Mouse (Mus musculus): ENCODE data around the gene Mettl8. TPM values are rescaled to one million over a fixed set of nuclear protein-coding genes. Genes with fewer than 3 reads are reported as not detected.

Mettl8 gene
- polyA plus RNA-seq, 1 experiment from 2014 or later = 20.4 TPM

GRCm38 (mm10) chr2:71048896-71049295 lies 6.5 kb downstream of the Mettl8 start:
- ATAC-seq (ENCODE audit: insufficient number of reproducible peaks, low FRiP score, low TSS enrichment, low read depth) = no peak
- DNase-seq (ENCODE audit: low spot score) = no peak
- Histone ChIP-seq H3K9ac (ENCODE audit: low read length) (no peak overlapping the region), H3K36me3 (ENCODE audit: control insufficient read depth, insufficient read depth, low read length) (no peaks in the 10 kb centered on the region), H3K4me1 (ENCODE audit: control insufficient read depth, insufficient read depth, low read length) (no peaks in the 10 kb centered on the region), H3K4me2 (ENCODE audit: low read depth, severe bottlenecking) (no peak overlapping the region), H3K4me3 (ENCODE audit: low read depth, low read length) (no peak overlapping the region), H3K27me3 (ENCODE audit: control insufficient read depth, insufficient read depth, low read length) (no peaks in the 10 kb centered on the region), H3K27ac (replicated peaks; ENCODE audit: low read depth, low read length) (no peak overlapping the region), H3K9me3 (ENCODE audit: control insufficient read depth, low read length) (no peaks in the 10 kb centered on the region)
- WGBS = 76% methylated on average over 12 of the region's 12 CpGs

- H3K4me1 ChIP-seq (ENCODE audit: control insufficient read depth, insufficient read depth, low read length) = no peaks in the 10 kb centered on the region
- no peak for DNase-seq (ENCODE audit: low spot score)
- no peak overlapping the region for H3K27ac ChIP-seq (replicated peaks; ENCODE audit: low read depth, low read length)
- H3K4me3 ChIP-seq (ENCODE audit: low read depth, low read length) = no peak overlapping the region
- WGBS = 72% methylated on average over 6 of the region's 6 CpGs
- H3K27me3 ChIP-seq (ENCODE audit: control insufficient read depth, insufficient read depth, low read length) = no peaks in the 10 kb centered on the region
- H3K4me2 ChIP-seq (ENCODE audit: low read depth, severe bottlenecking) = no peak overlapping the region
- no peak overlapping the region for H3K9ac ChIP-seq (ENCODE audit: low read length)
- H3K9me3 ChIP-seq (ENCODE audit: control insufficient read depth, low read length) = no peaks in the 10 kb centered on the region
- ATAC-seq (ENCODE audit: insufficient number of reproducible peaks, low FRiP score, low TSS enrichment, low read depth) = no peak
- no peaks in the 10 kb centered on the region for H3K36me3 ChIP-seq (ENCODE audit: control insufficient read depth, insufficient read depth, low read length)
Measured at GRCm38 (mm10) chr2:71046751-71047320, 8.5 kb downstream of the Mettl8 start.

- Histone ChIP-seq H3K9ac (ENCODE audit: low read length) (no peak overlapping the region), H3K4me2 (ENCODE audit: low read depth, severe bottlenecking) (no peak overlapping the region), H3K4me1 (ENCODE audit: control insufficient read depth, insufficient read depth, low read length) (no peaks in the 10 kb centered on the region), H3K36me3 (ENCODE audit: control insufficient read depth, insufficient read depth, low read length) (no peaks in the 10 kb centered on the region), H3K27me3 (ENCODE audit: control insufficient read depth, insufficient read depth, low read length) (no peaks in the 10 kb centered on the region), H3K4me3 (ENCODE audit: low read depth, low read length) (no peak overlapping the region), H3K9me3 (ENCODE audit: control insufficient read depth, low read length) (no peaks in the 10 kb centered on the region), H3K27ac (replicated peaks; ENCODE audit: low read depth, low read length) (no peak overlapping the region)
- no peak for DNase-seq (ENCODE audit: low spot score)
- 69% methylated on average over 6 of the region's 6 CpGs for whole genome bisulfite sequencing
- no peak for ATAC-seq (ENCODE audit: insufficient number of reproducible peaks, low FRiP score, low TSS enrichment, low read depth)
Measured at GRCm38 (mm10) chr2:71046151-71046550, 9.2 kb downstream of the Mettl8 start.

- 47% methylated on average over 11 of the region's 11 CpGs for WGBS
- peak; percentile 86 for DNase-seq (ENCODE audit: low spot score)
- no peaks in the 10 kb centered on the region for H3K27me3 ChIP-seq (ENCODE audit: control insufficient read depth, insufficient read depth, low read length)
- H3K9ac ChIP-seq (ENCODE audit: low read length) = no peak overlapping the region
- no peaks in the 10 kb centered on the region for H3K9me3 ChIP-seq (ENCODE audit: control insufficient read depth, low read length)
- no peaks in the 10 kb centered on the region for H3K36me3 ChIP-seq (ENCODE audit: control insufficient read depth, insufficient read depth, low read length)
- H3K27ac ChIP-seq (replicated peaks; ENCODE audit: low read depth, low read length) = no peak overlapping the region
- H3K4me1 ChIP-seq (ENCODE audit: control insufficient read depth, insufficient read depth, low read length) = no peaks in the 10 kb centered on the region
- ATAC-seq (ENCODE audit: insufficient number of reproducible peaks, low FRiP score, low TSS enrichment, low read depth) = no peak
- no peak overlapping the region for H3K4me3 ChIP-seq (ENCODE audit: low read depth, low read length)
- H3K4me2 ChIP-seq (ENCODE audit: low read depth, severe bottlenecking) = no peak overlapping the region
Measured at GRCm38 (mm10) chr2:71039522-71040121, 15.8 kb downstream of the Mettl8 start.

GRCm38 (mm10) chr2:71037447-71037846 lies 17.9 kb downstream of the Mettl8 start:
- Histone ChIP-seq H3K4me3 (ENCODE audit: low read depth, low read length) (no peak overlapping the region), H3K27ac (replicated peaks; ENCODE audit: low read depth, low read length) (no peak overlapping the region), H3K4me2 (ENCODE audit: low read depth, severe bottlenecking) (no peak overlapping the region), H3K9me3 (ENCODE audit: control insufficient read depth, low read length) (no peaks in the 10 kb centered on the region), H3K9ac (ENCODE audit: low read length) (no peak overlapping the region), H3K36me3 (ENCODE audit: control insufficient read depth, insufficient read depth, low read length) (no peaks in the 10 kb centered on the region), H3K4me1 (ENCODE audit: control insufficient read depth, insufficient read depth, low read length) (peaks cover 3% of the 10 kb centered on the region; the same call in 1 of the 2 replicates), H3K27me3 (ENCODE audit: control insufficient read depth, insufficient read depth, low read length) (no peaks in the 10 kb centered on the region)
- ATAC-seq (ENCODE audit: insufficient number of reproducible peaks, low FRiP score, low TSS enrichment, low read depth) = no peak
- DNase-seq (ENCODE audit: low spot score) = no peak
- 85% methylated on average over 6 of the region's 6 CpGs for WGBS

GRCm38 (mm10) chr2:71033987-71034386 lies 21.4 kb downstream of the Mettl8 start:
- H3K4me1 ChIP-seq (ENCODE audit: control insufficient read depth, insufficient read depth, low read length) = peaks cover 3% of the 10 kb centered on the region; the same call in 1 of the 2 replicates
- ATAC-seq (ENCODE audit: insufficient number of reproducible peaks, low FRiP score, low TSS enrichment, low read depth) (no peak), DNase-seq (ENCODE audit: low spot score) (no peak)
- 87% methylated on average over 8 of the region's 8 CpGs for WGBS
- no peak overlapping the region for H3K4me2 ChIP-seq (ENCODE audit: low read depth, severe bottlenecking)
- no peaks in the 10 kb centered on the region for H3K36me3 ChIP-seq (ENCODE audit: control insufficient read depth, insufficient read depth, low read length)
- H3K27me3 ChIP-seq (ENCODE audit: control insufficient read depth, insufficient read depth, low read length) = no peaks in the 10 kb centered on the region
- no peaks in the 10 kb centered on the region for H3K9me3 ChIP-seq (ENCODE audit: control insufficient read depth, low read length)
- no peak overlapping the region for H3K27ac ChIP-seq (replicated peaks; ENCODE audit: low read depth, low read length)
- H3K9ac ChIP-seq (ENCODE audit: low read length) = no peak overlapping the region
- no peak overlapping the region for H3K4me3 ChIP-seq (ENCODE audit: low read depth, low read length)

GRCm38 (mm10) chr2:71033014-71033413 lies 22.4 kb downstream of the Mettl8 start:
- no peak for ATAC-seq (ENCODE audit: insufficient number of reproducible peaks, low FRiP score, low TSS enrichment, low read depth)
- Histone ChIP-seq H3K4me3 (ENCODE audit: low read depth, low read length) (no peak overlapping the region), H3K9ac (ENCODE audit: low read length) (no peak overlapping the region), H3K4me1 (ENCODE audit: control insufficient read depth, insufficient read depth, low read length) (peaks cover 3% of the 10 kb centered on the region; the same call in 1 of the 2 replicates), H3K27me3 (ENCODE audit: control insufficient read depth, insufficient read depth, low read length) (no peaks in the 10 kb centered on the region), H3K36me3 (ENCODE audit: control insufficient read depth, insufficient read depth, low read length) (no peaks in the 10 kb centered on the region), H3K9me3 (ENCODE audit: control insufficient read depth, low read length) (no peaks in the 10 kb centered on the region), H3K4me2 (ENCODE audit: low read depth, severe bottlenecking) (no peak overlapping the region), H3K27ac (replicated peaks; ENCODE audit: low read depth, low read length) (no peak overlapping the region)
- WGBS = 82% methylated on average over 4 of the region's 4 CpGs
- DNase-seq (ENCODE audit: low spot score) = no peak

GRCm38 (mm10) chr2:71031973-71032794 lies 23.2 kb downstream of the Mettl8 start:
- no peak for ATAC-seq (ENCODE audit: insufficient number of reproducible peaks, low FRiP score, low TSS enrichment, low read depth)
- H3K27me3 ChIP-seq (ENCODE audit: control insufficient read depth, insufficient read depth, low read length) = no peaks in the 10 kb centered on the region
- H3K4me1 ChIP-seq (ENCODE audit: control insufficient read depth, insufficient read depth, low read length) = peaks cover 3% of the 10 kb centered on the region; the same call in 1 of the 2 replicates
- H3K4me2 ChIP-seq (ENCODE audit: low read depth, severe bottlenecking) = no peak overlapping the region
- H3K36me3 ChIP-seq (ENCODE audit: control insufficient read depth, insufficient read depth, low read length) = no peaks in the 10 kb centered on the region
- H3K4me3 ChIP-seq (ENCODE audit: low read depth, low read length) = no peak overlapping the region
- H3K9me3 ChIP-seq (ENCODE audit: control insufficient read depth, low read length) = no peaks in the 10 kb centered on the region
- 0 out of 2 replicates have a peak overlapping the region, but pooled peaks have one; percentile 10 for H3K27ac ChIP-seq (replicated peaks; ENCODE audit: low read depth, low read length)
- 85% methylated on average over 18 of the region's 18 CpGs for WGBS
- no peak overlapping the region for H3K9ac ChIP-seq (ENCODE audit: low read length)
- no peak for DNase-seq (ENCODE audit: low spot score)
